ENCODE assay signal across 22 mouse cellular contexts in the genomic region with DNA sequence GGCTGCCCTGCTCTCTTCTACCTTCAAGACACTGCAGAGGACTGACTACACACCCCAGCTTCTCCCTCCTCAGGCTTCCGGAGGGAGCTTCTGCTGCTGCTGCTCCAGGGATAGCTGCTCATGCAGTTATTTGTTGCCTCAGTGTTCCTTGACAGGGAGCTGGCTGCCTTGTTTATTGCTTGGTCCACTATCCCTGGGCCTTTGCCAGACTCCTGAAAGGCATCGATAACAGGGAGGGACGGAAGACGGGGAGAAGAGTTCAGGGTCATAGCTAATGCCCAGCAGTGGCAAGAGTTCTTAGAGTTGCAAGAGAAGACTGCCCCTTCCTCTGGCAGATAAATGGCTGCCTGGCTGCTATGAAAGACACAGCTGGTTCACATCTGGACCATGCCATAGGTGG.
DNase-seq lines count a peak whose midpoint lies in the region; ATAC-seq and TF ChIP-seq lines count a peak whose summit lies in the region.
"Had no signal": no experiment of that assay in that cellular context is flagged by ENCODE, and none has a peak within 500 bp of the region (broad histone marks: within the 10 kb centered on the region; RNA-seq: fewer than 3 reads in every experiment).

No protein-coding gene starts in this region.

- H3K9me3 ChIP-seq in hindbrain, embryonic 12.5 days (replicated peaks) = no peaks in the 10 kb centered on the region
- H3K9me3 ChIP-seq in hindbrain, embryonic 16.5 days (ENCODE audit: control insufficient read depth, low read length) = no peaks in the 10 kb centered on the region
- no peaks in the 10 kb centered on the region for H3K9me3 ChIP-seq in midbrain, embryonic 14.5 days (ENCODE audit: control insufficient read depth, low read length)
- no peaks in the 10 kb centered on the region for H3K9me3 ChIP-seq in kidney, embryonic 16.5 days (ENCODE audit: low read length)
- H3K9me3 ChIP-seq: limb, embryonic 10.5 days had no signal

- H3K9ac ChIP-seq in hindbrain, embryonic 12.5 days = 0 out of 2 replicates have a peak overlapping the region, but pooled peaks have one; percentile 8
- H3K9ac ChIP-seq in hindbrain, embryonic 16.5 days (ENCODE audit: low read depth, low read length) = no peak overlapping the region
- H3K9ac ChIP-seq in midbrain, embryonic 14.5 days (replicated peaks; ENCODE audit: low read length) = no peak overlapping the region
- H3K9ac ChIP-seq in kidney, embryonic 16.5 days (replicated peaks; ENCODE audit: low read length) = no peak overlapping the region
- H3K9ac ChIP-seq: liver, postnatal 0 days had no signal

- 66% methylated on average over 4 of the region's 4 CpGs for WGBS in hindbrain, embryonic 12.5 days
- 53% methylated on average over 4 of the region's 4 CpGs for WGBS in hindbrain, embryonic 16.5 days
- 33% methylated on average over 4 of the region's 4 CpGs for WGBS in lung, adult 2 months
- WGBS in midbrain, embryonic 14.5 days = 81% methylated on average over 4 of the region's 4 CpGs
- WGBS in kidney, embryonic 16.5 days = 9% methylated on average over 4 of the region's 4 CpGs

- peak; percentile 4 for DNase-seq in lung, postnatal 14 days
- DNase-seq in lung, adult 2 months = no peak
- DNase-seq in adrenal gland, adult 2 months = peak; percentile 75
- peak; percentile 46 for DNase-seq in adrenal gland, postnatal 10 days
- DNase-seq in midbrain, embryonic 14.5 days = no peak
- DNase-seq: gastrocnemius, postnatal 14 days; heart, adult 11 months; kidney, adult 2 months; kidney, postnatal 25 days; liver; liver, postnatal 0 days; thymus, postnatal 14 days had no signal

- TF ChIP-seq POLR2A in lung, adult 2 months (IDR thresholded peaks at IDR 0.05; ENCODE audit: borderline replicate concordance, extremely low read depth, low read depth, low read length) = no peak

- H3K27me3 ChIP-seq in hindbrain, embryonic 12.5 days = no peaks in the 10 kb centered on the region; the same call in 1 of the 2 replicates
- H3K27me3 ChIP-seq in hindbrain, embryonic 16.5 days (replicated peaks; ENCODE audit: control insufficient read depth, insufficient read depth, low read length) = no peaks in the 10 kb centered on the region
- H3K27me3 ChIP-seq in midbrain, embryonic 14.5 days (ENCODE audit: control insufficient read depth, insufficient read depth, low read length) = no peaks in the 10 kb centered on the region
- H3K27me3 ChIP-seq in kidney, embryonic 16.5 days (ENCODE audit: insufficient read depth, low read length) = 0 out of 2 replicates have a peak, but pooled peaks cover 3% of the 10 kb centered on the region

- no peak for ATAC-seq in hindbrain, embryonic 12.5 days (ENCODE audit: low FRiP score)
- ATAC-seq in hindbrain, embryonic 16.5 days = no peak
- no peak for ATAC-seq in midbrain, embryonic 14.5 days (ENCODE audit: low FRiP score, low TSS enrichment)
- ATAC-seq in kidney, embryonic 16.5 days (ENCODE audit: low FRiP score, low TSS enrichment) = no peak
- ATAC-seq: forebrain, embryonic 16.5 days; hindbrain, postnatal 0 days; liver, postnatal 0 days; midbrain, embryonic 16.5 days had no signal

- H3K4me1 ChIP-seq in hindbrain, embryonic 12.5 days = peaks cover 28% of the 10 kb centered on the region
- H3K4me1 ChIP-seq in hindbrain, embryonic 16.5 days (ENCODE audit: control insufficient read depth, insufficient read depth, low read depth, low read length) = peaks cover 35% of the 10 kb centered on the region
- H3K4me1 ChIP-seq in lung, adult 2 months (ENCODE audit: control insufficient read depth, insufficient read depth, low read length) = peaks cover 5% of the 10 kb centered on the region; the same call in 1 of the 2 replicates
- peaks cover 10% of the 10 kb centered on the region for H3K4me1 ChIP-seq in midbrain, embryonic 14.5 days (ENCODE audit: control insufficient read depth, insufficient read depth, low read length)
- peaks cover 5% of the 10 kb centered on the region; the same call in 1 of the 2 replicates for H3K4me1 ChIP-seq in kidney, embryonic 16.5 days (ENCODE audit: insufficient read depth, low read length)

- no peak overlapping the region for H3K4me3 ChIP-seq in hindbrain, embryonic 12.5 days
- H3K4me3 ChIP-seq in hindbrain, embryonic 16.5 days (ENCODE audit: low read length) = no peak overlapping the region
- no peak overlapping the region for H3K4me3 ChIP-seq in lung, adult 2 months (replicated peaks; ENCODE audit: extremely low read depth, low read depth, low read length)
- no peak overlapping the region for H3K4me3 ChIP-seq in midbrain, embryonic 14.5 days (replicated peaks; ENCODE audit: low read depth, low read length)
- no peak overlapping the region for H3K4me3 ChIP-seq in kidney, embryonic 16.5 days (ENCODE audit: low read length)
- H3K4me3 ChIP-seq: layer of hippocampus, adult 2 months; limb, embryonic 10.5 days had no signal

- no peak overlapping the region for H3K4me2 ChIP-seq in hindbrain, embryonic 12.5 days (replicated peaks)
- H3K4me2 ChIP-seq in hindbrain, embryonic 16.5 days (ENCODE audit: low read length) = no peak overlapping the region
- no peak overlapping the region for H3K4me2 ChIP-seq in midbrain, embryonic 14.5 days (ENCODE audit: low read length)
- H3K4me2 ChIP-seq in kidney, embryonic 16.5 days (replicated peaks; ENCODE audit: low read depth, low read length) = no peak overlapping the region
- H3K4me2 ChIP-seq: heart, embryonic 11.5 days had no signal

- TF ChIP-seq CTCF in lung, adult 2 months (IDR thresholded peaks at IDR 0.05; ENCODE audit: insufficient read depth, low read length) = no peak

- H3K36me3 ChIP-seq in hindbrain, embryonic 12.5 days = no peaks in the 10 kb centered on the region
- no peaks in the 10 kb centered on the region for H3K36me3 ChIP-seq in hindbrain, embryonic 16.5 days (ENCODE audit: control insufficient read depth, insufficient read depth, low read length)
- no peaks in the 10 kb centered on the region for H3K36me3 ChIP-seq in midbrain, embryonic 14.5 days (ENCODE audit: control insufficient read depth, insufficient read depth, low read length)
- H3K36me3 ChIP-seq in kidney, embryonic 16.5 days (ENCODE audit: insufficient read depth, low read length) = no peaks in the 10 kb centered on the region
- H3K36me3 ChIP-seq: limb, embryonic 10.5 days had no signal

- H3K27ac ChIP-seq in hindbrain, embryonic 12.5 days = no peak overlapping the region
- H3K27ac ChIP-seq in hindbrain, embryonic 16.5 days (ENCODE audit: low read depth, low read length) = no peak overlapping the region
- no peak overlapping the region for H3K27ac ChIP-seq in midbrain, embryonic 14.5 days (replicated peaks; ENCODE audit: low read depth, low read length)
- H3K27ac ChIP-seq in kidney, embryonic 16.5 days (ENCODE audit: low read length) = no peak overlapping the region
- H3K27ac ChIP-seq: layer of hippocampus, adult 2 months; limb, embryonic 10.5 days; macrophage had no signal

Comparison
In these comparisons a context has a peak if more than half of its experiments do, and no peak if none do; other contexts are left out.
1. DNase-seq: peak in lung, postnatal 14 days (single experiment), adrenal gland, adult 2 months (single experiment) and adrenal gland, postnatal 10 days (single experiment); none in lung, adult 2 months (single experiment) and midbrain, embryonic 14.5 days (single experiment).